Mouse (Mus musculus): ENCODE data around the gene Cmss1. TPM values are rescaled to one million over a fixed set of nuclear protein-coding genes. Genes with fewer than 3 reads are reported as not detected.
A peak's percentile ranks its signal among the peaks of the same experiment; 100 is the strongest.

The Cmss1 gene
- polyA plus RNA-seq, 1 experiment from 2014 or later, result 38.6 TPM

DNA sequence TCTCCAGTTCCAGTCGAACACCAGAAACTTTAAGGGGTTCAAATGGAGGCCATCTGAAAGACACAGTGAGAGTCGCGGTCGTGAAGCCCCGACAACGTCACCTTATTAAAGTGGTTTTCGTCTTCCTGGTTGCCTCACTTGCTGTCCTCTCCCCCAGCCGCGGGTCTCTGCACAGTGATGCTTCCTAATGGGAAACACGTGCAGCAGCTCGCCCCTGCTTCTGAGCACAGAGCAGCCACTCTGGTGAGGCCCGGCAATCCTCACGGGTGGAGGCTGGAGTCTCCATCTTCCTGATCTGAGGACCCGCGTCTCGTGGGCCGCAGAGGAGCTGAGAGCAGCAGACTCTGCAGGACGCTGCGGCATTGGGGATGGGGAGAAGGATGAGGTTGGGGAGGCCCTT, 302.9 kb downstream of the Cmss1 start:
- ATAC-seq, result no peak
- H3K4me3 ChIP-seq (replicated peaks; ENCODE audit: low read length), result no peak overlapping the region
- 67% methylated on average over 19 of the region's 19 CpGs for WGBS

DNA sequence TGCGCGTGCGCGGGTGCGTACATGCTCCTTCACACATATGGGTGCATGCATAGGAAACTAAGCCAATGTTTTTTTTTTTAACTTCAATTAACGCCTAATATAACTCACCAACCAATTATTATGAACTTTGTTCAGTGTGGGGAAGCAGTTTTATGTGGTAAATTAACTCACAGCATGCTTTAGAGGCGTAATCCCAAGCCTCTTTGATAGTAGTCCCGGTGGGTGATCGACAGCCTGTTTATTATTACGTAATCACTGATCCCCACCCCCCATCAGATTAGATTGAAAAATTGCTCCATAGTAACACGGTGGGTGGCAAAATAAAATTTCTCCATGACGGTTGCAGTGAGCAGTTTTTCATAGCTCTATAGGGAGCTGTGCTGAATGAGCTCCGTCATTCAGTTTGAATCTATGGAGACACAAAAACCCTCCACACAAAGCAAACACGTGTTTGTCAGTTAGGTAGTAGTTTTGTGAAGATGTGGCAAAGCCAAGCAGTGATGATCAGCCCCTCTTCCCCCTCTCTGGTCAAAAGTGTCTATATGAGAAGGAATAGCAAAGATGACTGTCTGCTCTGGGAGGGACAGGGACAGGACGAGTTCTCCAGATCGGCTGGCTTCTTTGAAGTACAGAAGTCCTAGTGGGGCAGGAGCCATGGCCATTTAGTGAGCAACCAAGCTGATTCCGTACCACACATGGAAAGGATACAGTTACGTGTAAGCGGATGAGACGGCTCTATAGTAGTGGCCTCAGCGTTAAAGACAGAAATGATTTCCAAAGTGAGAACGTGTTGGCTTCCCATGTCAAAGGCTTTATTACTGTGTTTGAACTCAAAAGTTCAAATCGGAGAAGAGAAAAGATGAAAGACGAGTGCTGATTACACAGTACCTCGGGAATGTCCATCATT, 303.6 kb downstream of the Cmss1 start:
- Histone ChIP-seq H3K4me2 (ENCODE audit: low read length) (no peak overlapping the region), H3K4me1 (replicated peaks; ENCODE audit: control insufficient read depth, insufficient read depth, low read length) (no peaks in the 10 kb centered on the region), H3K27me3 (replicated peaks; ENCODE audit: control insufficient read depth, insufficient read depth, low read length) (no peaks in the 10 kb centered on the region), H3K9me3 (ENCODE audit: control insufficient read depth, low read length) (no peaks in the 10 kb centered on the region), H3K9ac (replicated peaks; ENCODE audit: low read depth, low read length) (no peak overlapping the region), H3K36me3 (ENCODE audit: control insufficient read depth, insufficient read depth) (no peaks in the 10 kb centered on the region), H3K4me3 (replicated peaks; ENCODE audit: low read length) (no peak overlapping the region), H3K27ac (ENCODE audit: low read length) (no peak overlapping the region)
- peak; percentile 26; the same call in 1 of the 2 replicates for ATAC-seq
- 70% methylated on average over 25 of the region's 25 CpGs for WGBS

More for the DNA sequence above, 302.9 kb downstream of the Cmss1 start:
- H3K36me3 ChIP-seq (ENCODE audit: control insufficient read depth, insufficient read depth), result no peaks in the 10 kb centered on the region
- H3K27me3 ChIP-seq (replicated peaks; ENCODE audit: control insufficient read depth, insufficient read depth, low read length), result no peaks in the 10 kb centered on the region
- no peak overlapping the region for H3K4me2 ChIP-seq (ENCODE audit: low read length)
- no peak overlapping the region for H3K27ac ChIP-seq (ENCODE audit: low read length)
- H3K9ac ChIP-seq (replicated peaks; ENCODE audit: low read depth, low read length), result no peak overlapping the region
- H3K4me1 ChIP-seq (replicated peaks; ENCODE audit: control insufficient read depth, insufficient read depth, low read length), result no peaks in the 10 kb centered on the region
- no peaks in the 10 kb centered on the region for H3K9me3 ChIP-seq (ENCODE audit: control insufficient read depth, low read length)

DNA sequence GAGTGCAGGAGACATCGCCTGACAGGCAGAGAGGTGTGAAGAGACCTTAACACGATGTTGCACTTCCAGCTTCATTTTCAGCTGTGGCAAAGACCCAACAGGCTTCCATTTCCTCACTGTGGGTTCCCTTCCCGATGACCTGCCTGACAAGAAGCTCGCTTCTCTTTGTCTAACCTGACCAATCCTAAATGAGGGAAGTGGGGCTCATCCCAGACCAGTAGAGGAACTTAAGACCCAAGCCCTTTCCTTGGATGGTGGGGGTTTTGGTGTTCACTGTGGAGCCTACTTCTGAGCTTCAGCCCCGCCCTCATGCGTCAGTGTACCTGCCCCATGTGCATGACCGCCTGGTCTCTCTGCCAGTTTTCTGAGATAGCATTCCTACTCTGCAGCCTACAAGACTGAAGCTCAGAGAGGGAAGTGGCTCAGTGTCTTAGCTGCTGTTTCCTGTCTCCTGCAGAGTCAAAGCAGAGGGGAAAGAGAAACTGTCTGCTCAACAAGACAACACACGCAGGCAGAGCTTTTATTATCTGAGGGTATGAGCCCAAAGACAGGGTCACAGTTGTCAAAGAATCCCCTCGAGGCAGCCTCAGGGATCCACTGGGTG, 305.1 kb downstream of the Cmss1 start:
- H3K36me3 ChIP-seq (ENCODE audit: control insufficient read depth, insufficient read depth), result no peaks in the 10 kb centered on the region
- ATAC-seq, result no peak
- no peak overlapping the region for H3K9ac ChIP-seq (replicated peaks; ENCODE audit: low read depth, low read length)
- no peak overlapping the region for H3K4me3 ChIP-seq (replicated peaks; ENCODE audit: low read length)
- no peaks in the 10 kb centered on the region for H3K4me1 ChIP-seq (replicated peaks; ENCODE audit: control insufficient read depth, insufficient read depth, low read length)
- no peaks in the 10 kb centered on the region for H3K9me3 ChIP-seq (ENCODE audit: control insufficient read depth, low read length)
- no peaks in the 10 kb centered on the region for H3K27me3 ChIP-seq (replicated peaks; ENCODE audit: control insufficient read depth, insufficient read depth, low read length)
- no peak overlapping the region for H3K4me2 ChIP-seq (ENCODE audit: low read length)
- WGBS, result 85% methylated on average over 9 of the region's 9 CpGs
- no peak overlapping the region for H3K27ac ChIP-seq (ENCODE audit: low read length)

DNA sequence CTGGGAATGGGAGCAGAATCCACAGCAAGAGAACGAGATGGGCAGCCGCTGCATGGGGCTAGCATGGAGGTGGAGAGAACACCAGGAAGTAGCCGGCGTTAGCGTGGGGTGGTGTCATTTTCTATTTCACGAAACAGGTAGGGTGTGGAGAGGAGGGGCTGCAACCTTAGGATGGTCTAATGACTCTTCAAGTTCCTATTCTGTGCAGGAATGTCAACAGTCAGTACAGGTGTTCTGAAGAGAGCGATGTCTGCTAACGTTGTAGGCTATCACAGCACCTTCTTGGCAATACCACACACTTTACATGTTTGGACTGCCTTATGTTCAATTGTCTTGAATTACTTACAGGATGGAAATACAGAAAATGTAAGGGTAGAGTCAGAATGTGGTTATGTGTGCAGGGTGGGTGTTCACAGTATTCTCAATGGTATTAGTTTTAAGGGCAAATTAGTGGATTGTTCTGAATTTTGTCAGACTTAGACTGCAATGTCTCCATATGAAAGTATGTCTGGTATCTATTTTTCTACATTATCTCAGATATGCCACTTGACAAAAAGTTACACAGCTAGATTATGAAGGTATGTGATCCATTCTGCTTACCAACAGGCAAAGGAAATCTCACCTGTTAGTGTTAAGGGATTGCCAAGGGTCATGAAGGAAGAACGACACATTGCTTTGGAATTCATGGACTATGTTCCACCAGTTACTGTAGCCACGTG, 311.3 kb downstream of the Cmss1 start:
- no peak overlapping the region for H3K4me2 ChIP-seq (ENCODE audit: low read length)
- no peaks in the 10 kb centered on the region for H3K9me3 ChIP-seq (ENCODE audit: control insufficient read depth, low read length)
- no peak overlapping the region for H3K4me3 ChIP-seq (replicated peaks; ENCODE audit: low read length)
- WGBS, result 89% methylated on average over 10 of the region's 10 CpGs
- H3K4me1 ChIP-seq (replicated peaks; ENCODE audit: control insufficient read depth, insufficient read depth, low read length), result no peaks in the 10 kb centered on the region
- no peaks in the 10 kb centered on the region for H3K36me3 ChIP-seq (ENCODE audit: control insufficient read depth, insufficient read depth)
- ATAC-seq, result no peak
- no peak overlapping the region for H3K27ac ChIP-seq (ENCODE audit: low read length)
- H3K27me3 ChIP-seq (replicated peaks; ENCODE audit: control insufficient read depth, insufficient read depth, low read length), result no peaks in the 10 kb centered on the region
- no peak overlapping the region for H3K9ac ChIP-seq (replicated peaks; ENCODE audit: low read depth, low read length)

DNA sequence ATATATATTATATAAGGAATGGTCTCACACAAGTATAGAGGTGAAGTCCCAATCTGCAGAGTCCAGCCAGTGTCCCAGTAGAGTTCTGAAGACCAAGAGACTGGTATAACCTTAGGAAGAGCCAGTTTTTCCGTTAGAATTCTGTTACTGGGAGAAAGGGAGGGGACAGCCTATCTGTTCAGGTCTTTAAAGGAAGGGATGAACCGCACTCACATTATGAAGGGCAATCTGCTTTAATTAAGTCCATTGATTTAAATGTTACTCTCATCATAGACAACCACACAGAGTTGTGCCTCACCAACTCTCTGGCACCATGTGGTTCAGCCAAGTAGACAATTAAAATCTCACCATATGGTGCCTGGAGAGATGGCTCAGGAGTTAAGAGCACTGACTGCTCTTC, 313.9 kb downstream of the Cmss1 start, which contains the start of gene Tmem30c:
Gene Tmem30c (minus strand): TSS at position 101 of the 400 bp plus-strand sequence.
- Histone ChIP-seq H3K27ac (ENCODE audit: low read length) (no peak within 1 kb of the TSS), H3K4me2 (ENCODE audit: low read length) (no peak within 1 kb of the TSS), H3K4me3 (replicated peaks; ENCODE audit: low read length) (no peak within 1 kb of the TSS), H3K9me3 (ENCODE audit: control insufficient read depth, low read length) (no peaks in the 10 kb centered on the region), H3K27me3 (replicated peaks; ENCODE audit: control insufficient read depth, insufficient read depth, low read length) (no peaks in the 10 kb centered on the region), H3K36me3 (ENCODE audit: control insufficient read depth, insufficient read depth) (no peaks in the 10 kb centered on the region), H3K9ac (replicated peaks; ENCODE audit: low read depth, low read length) (no peak within 1 kb of the TSS), H3K4me1 (replicated peaks; ENCODE audit: control insufficient read depth, insufficient read depth, low read length) (no peaks in the 10 kb centered on the region)
- no peak for ATAC-seq
- WGBS, result 74% methylated on average over 2 of the region's 2 CpGs

DNA sequence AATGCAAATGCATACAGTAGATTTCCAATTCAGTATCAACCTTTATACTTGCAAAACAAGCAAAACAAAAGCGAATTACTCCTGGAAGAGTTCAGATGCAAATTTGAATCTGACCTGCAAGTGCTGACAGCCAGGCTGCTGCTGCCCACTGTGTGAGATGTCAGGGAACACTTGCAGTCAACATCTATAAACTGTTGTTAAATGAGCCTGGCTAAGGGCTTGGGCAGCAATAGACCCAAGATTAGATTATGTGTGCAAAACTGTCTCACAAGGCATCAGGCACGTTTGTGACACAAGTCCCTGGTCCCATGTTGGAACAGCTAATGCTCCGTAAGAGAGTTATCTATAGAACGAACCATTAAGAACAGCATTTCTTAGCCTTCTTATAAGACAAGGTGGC, 314.4 kb downstream of the Cmss1 start:
- H3K4me2 ChIP-seq (ENCODE audit: low read length), result no peak overlapping the region
- no peaks in the 10 kb centered on the region for H3K27me3 ChIP-seq (replicated peaks; ENCODE audit: control insufficient read depth, insufficient read depth, low read length)
- H3K9me3 ChIP-seq (ENCODE audit: control insufficient read depth, low read length), result no peaks in the 10 kb centered on the region
- H3K4me3 ChIP-seq (replicated peaks; ENCODE audit: low read length), result no peak overlapping the region
- H3K27ac ChIP-seq (ENCODE audit: low read length), result no peak overlapping the region
- no peaks in the 10 kb centered on the region for H3K36me3 ChIP-seq (ENCODE audit: control insufficient read depth, insufficient read depth)
- ATAC-seq, result no peak
- no peaks in the 10 kb centered on the region for H3K4me1 ChIP-seq (replicated peaks; ENCODE audit: control insufficient read depth, insufficient read depth, low read length)
- WGBS, result 58% methylated on average over 4 of the region's 4 CpGs
- no peak overlapping the region for H3K9ac ChIP-seq (replicated peaks; ENCODE audit: low read depth, low read length)

DNA sequence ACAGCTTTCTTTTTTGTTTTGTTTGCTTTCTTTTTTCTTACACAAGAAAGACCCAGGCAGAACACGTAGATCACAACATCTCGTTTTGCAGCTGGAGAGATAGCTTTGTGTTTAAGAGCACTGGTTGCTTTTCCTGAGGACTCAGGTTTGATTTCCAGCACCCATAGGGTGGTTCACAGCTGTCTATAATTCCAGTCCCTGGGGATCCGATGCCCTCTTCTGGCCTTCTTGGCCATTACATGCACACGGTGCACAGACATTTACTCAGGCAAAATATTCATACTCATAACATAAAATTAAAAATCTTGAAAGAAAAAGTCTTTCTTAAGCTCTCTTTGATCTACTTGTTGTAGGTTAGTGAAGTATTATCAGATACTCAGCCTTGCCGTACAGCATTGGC, 315.0 kb downstream of the Cmss1 start:
- no peak overlapping the region for H3K4me2 ChIP-seq (ENCODE audit: low read length)
- H3K9me3 ChIP-seq (ENCODE audit: control insufficient read depth, low read length), result no peaks in the 10 kb centered on the region
- no peak for ATAC-seq
- 92% methylated on average over 5 of the region's 5 CpGs for WGBS
- no peaks in the 10 kb centered on the region for H3K36me3 ChIP-seq (ENCODE audit: control insufficient read depth, insufficient read depth)
- no peaks in the 10 kb centered on the region for H3K4me1 ChIP-seq (replicated peaks; ENCODE audit: control insufficient read depth, insufficient read depth, low read length)
- no peak overlapping the region for H3K27ac ChIP-seq (ENCODE audit: low read length)
- H3K9ac ChIP-seq (replicated peaks; ENCODE audit: low read depth, low read length), result no peak overlapping the region
- H3K4me3 ChIP-seq (replicated peaks; ENCODE audit: low read length), result no peak overlapping the region
- H3K27me3 ChIP-seq (replicated peaks; ENCODE audit: control insufficient read depth, insufficient read depth, low read length), result no peaks in the 10 kb centered on the region

DNA sequence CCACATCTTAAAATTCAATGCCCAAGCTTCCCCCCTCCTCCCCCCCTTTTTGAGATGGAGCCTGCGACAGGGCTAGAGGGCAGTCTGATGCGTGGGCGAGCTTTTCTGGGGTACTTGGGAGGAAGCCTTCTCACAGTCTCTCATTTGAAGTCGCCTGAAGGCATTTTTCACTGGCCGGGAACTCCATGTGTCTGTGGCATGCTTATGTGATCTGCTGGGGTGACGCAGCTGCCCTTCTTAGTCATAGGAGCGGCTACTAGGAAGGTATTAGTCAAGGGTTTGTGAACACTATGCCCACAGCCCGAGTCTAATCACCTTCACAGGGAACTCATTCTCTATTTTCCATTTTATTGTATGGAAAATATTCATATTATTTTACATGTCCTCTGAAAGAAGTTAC, 325.2 kb downstream of the Cmss1 start:
- Histone ChIP-seq H3K4me1 (replicated peaks; ENCODE audit: control insufficient read depth, insufficient read depth, low read length) (no peaks in the 10 kb centered on the region), H3K36me3 (ENCODE audit: control insufficient read depth, insufficient read depth) (no peaks in the 10 kb centered on the region), H3K9me3 (ENCODE audit: control insufficient read depth, low read length) (no peaks in the 10 kb centered on the region), H3K27me3 (replicated peaks; ENCODE audit: control insufficient read depth, insufficient read depth, low read length) (no peaks in the 10 kb centered on the region), H3K4me3 (replicated peaks; ENCODE audit: low read length) (no peak overlapping the region), H3K4me2 (ENCODE audit: low read length) (no peak overlapping the region), H3K27ac (ENCODE audit: low read length) (no peak overlapping the region), H3K9ac (replicated peaks; ENCODE audit: low read depth, low read length) (no peak overlapping the region)
- WGBS, result 85% methylated on average over 8 of the region's 8 CpGs
- ATAC-seq, result no peak

All from forebrain, embryonic 16.5 days (tissue).